Mouse (Mus musculus) CH12.LX (cell line): ENCODE measurements around the gene Mcam.

ENCODE experiments used
- CTCF ChIP-seq, 2 experiments: IDR thresholded peaks in 1 of 2; conservative IDR thresholded peaks in 1 of 2; 2 replicates each; pipeline ENCODE4 v1.5.1; 2011 to 2012; ENCODE audit warnings: low read depth in 2 of 2, low read length in 2 of 2, improper control_type of control experiment in 1 of 2, inconsistent platforms in 1 of 2, mild to moderate bottlenecking in 1 of 2, moderate library complexity in 1 of 2
- EP300 ChIP-seq: IDR thresholded peaks from 2 replicates; pipeline ENCODE4 v1.6.1; 2011; ENCODE audit warnings: low read length, improper control_type of control experiment
- ETS1 ChIP-seq: conservative IDR thresholded peaks from 2 replicates; pipeline ENCODE4 v1.6.1; 2012; ENCODE audit warnings: low read depth, mild to moderate bottlenecking, inconsistent platforms, low read length, improper control_type of control experiment, moderate library complexity
- HCFC1 ChIP-seq: IDR thresholded peaks from 2 replicates; pipeline ENCODE4 v1.6.1; 2012; ENCODE audit warnings: low read depth, mild to moderate bottlenecking, inconsistent platforms, low read length, improper control_type of control experiment
- KAT2A ChIP-seq: IDR thresholded peaks from 2 replicates; pipeline ENCODE4 v1.6.1; 2012; ENCODE audit warnings: low read length, improper control_type of control experiment, inconsistent platforms; ENCODE audit not compliant: insufficient replicate concordance
- MAX ChIP-seq: IDR thresholded peaks from 2 replicates; pipeline ENCODE4 v1.6.1; 2011; ENCODE audit warnings: low read length, improper control_type of control experiment
- MXI1 ChIP-seq: IDR thresholded peaks from 2 replicates; pipeline ENCODE4 v1.6.1; 2011; ENCODE audit warnings: mild to moderate bottlenecking, low read depth, low read length, improper control_type of control experiment
- NELFE ChIP-seq: IDR thresholded peaks from 2 replicates; pipeline ENCODE4 v1.6.1; 2011; ENCODE audit warnings: low read depth, low read length, improper control_type of control experiment
- POLR2A ChIP-seq: IDR thresholded peaks from 2 replicates; pipeline ENCODE4 v1.6.1; 2011; ENCODE audit warnings: low read depth, mild to moderate bottlenecking, improper control_type of control experiment, low read length
- ZC3H11A ChIP-seq: IDR thresholded peaks from 2 replicates; pipeline ENCODE4 v1.6.1; 2012; ENCODE audit warnings: low read depth, mild to moderate bottlenecking, inconsistent platforms, low read length, improper control_type of control experiment
- ZNF384 ChIP-seq: IDR thresholded peaks from 2 replicates; pipeline ENCODE4 v1.6.1; 2012; ENCODE audit warnings: low read depth, low read length, improper control_type of control experiment, inconsistent platforms

DNA sequence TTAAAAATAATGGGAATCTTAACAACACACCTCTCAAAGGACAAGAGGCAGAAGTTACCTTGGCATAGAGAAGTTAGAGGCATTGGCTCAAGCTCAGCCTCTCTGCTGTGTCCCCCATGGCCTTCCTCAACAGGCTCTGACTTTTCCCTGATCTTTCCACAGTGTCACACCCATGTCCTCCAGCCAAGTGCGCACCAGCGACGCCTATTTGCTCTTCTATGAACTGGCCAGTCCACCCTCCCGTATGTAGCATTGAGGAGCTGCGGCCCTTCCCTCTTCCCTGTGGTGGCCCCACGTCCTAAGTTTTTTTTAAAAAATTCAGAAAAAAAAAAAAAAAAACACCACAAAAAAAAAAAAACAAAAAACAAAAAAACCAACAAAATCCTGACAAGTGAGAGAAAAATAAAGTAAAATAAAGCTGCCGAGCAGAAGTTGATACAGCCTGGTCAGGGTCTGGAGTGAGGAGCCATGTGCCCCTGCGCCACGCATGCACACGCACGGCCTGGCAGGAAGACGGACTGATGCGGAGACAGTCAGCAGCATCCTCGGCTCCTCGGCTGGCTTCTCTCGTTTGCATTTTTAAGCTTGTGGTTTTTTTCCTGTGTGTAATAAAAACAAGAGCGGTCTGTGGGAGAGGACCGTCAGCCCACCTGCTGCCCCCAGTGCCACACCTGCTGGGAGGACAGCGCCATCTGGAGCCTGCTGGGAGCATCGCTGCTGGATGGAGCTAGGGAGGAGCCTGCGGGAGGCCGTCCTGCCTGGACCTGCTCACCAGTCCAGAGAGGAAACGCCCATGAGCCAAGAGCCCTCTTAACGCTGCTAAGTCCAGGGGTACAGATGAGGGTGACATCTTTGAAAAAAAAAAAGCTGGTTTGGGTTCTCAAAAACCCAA is 40.4 kb upstream of the Mcam start:
- peak; percentile 83 to 98 for TF ChIP-seq CTCF (conservative IDR thresholded peaks at IDR 0.05 in 1 of 2, IDR thresholded peaks at IDR 0.05 in 1 of 2; ENCODE audit: low read depth in 2 of 2, low read length in 2 of 2)
- TF ChIP-seq KAT2A: no peak
- peak; percentile 50; the same call in 1 of the 2 replicates for TF ChIP-seq ETS1
- peak; percentile 71 for TF ChIP-seq ZNF384
- TF ChIP-seq MXI1: peak; percentile 33; the same call in 1 of the 2 replicates
- no peak for TF ChIP-seq MAX
- TF ChIP-seq POLR2A: no peak
- TF ChIP-seq NELFE: no peak
- TF ChIP-seq EP300: peak; percentile 34; the same call in 1 of the 2 replicates
- TF ChIP-seq HCFC1: no peak
- peak; percentile 70 for TF ChIP-seq ZC3H11A
